Mouse (Mus musculus) G1E (cell line): ENCODE results near the gene Nsf. TPM values are rescaled to one million over a fixed set of nuclear protein-coding genes. Genes with fewer than 3 reads are reported as not detected.
"Not testable (repeated sequence)": the region's sequence is repeated elsewhere in the genome, so short reads cannot be mapped to it uniquely, and the experiment has no call there.

Experiments used
- ATAC-seq: 2 replicates; pipeline ENCODE4 v1.8.0; 2016; ENCODE audit warnings: mild to moderate bottlenecking; ENCODE audit not compliant: insufficient number of reproducible peaks, poor library complexity, low FRiP score, severe bottlenecking; ENCODE audit errors: extremely low read depth
- DNase-seq: peaks from one replicate; pipeline ENCODE4 v3.0.0; 2012; ENCODE audit warnings: low spot score
- H3K27me3 ChIP-seq: 2 replicates; pipeline ENCODE4 v1.6.1; 2012; ENCODE audit warnings: mild to moderate bottlenecking, low read length, inconsistent platforms; ENCODE audit not compliant: insufficient read depth
- H3K36me3 ChIP-seq: replicated peaks from 2 replicates; pipeline ENCODE3; 2012; ENCODE audit warnings: mild to moderate bottlenecking, inconsistent platforms
- H3K4me1 ChIP-seq: 2 replicates; pipeline ENCODE4 v1.6.1; 2012; ENCODE audit warnings: low read depth, low read length, inconsistent platforms, mixed read lengths; ENCODE audit not compliant: insufficient read depth
- H3K4me3 ChIP-seq: 2 replicates; pipeline ENCODE4 v1.5.1; 2012; ENCODE audit warnings: low read depth, mild to moderate bottlenecking, inconsistent platforms, low read length, moderate library complexity, mixed read lengths
- H3K9me3 ChIP-seq: replicated peaks from 2 replicates; pipeline ENCODE4 v1.6.1; 2012; ENCODE audit warnings: inconsistent platforms
- CTCF ChIP-seq: IDR thresholded peaks from 2 replicates; pipeline ENCODE4 v1.5.1; 2012; ENCODE audit warnings: low read depth, low read length, inconsistent platforms, mixed read lengths
- GATA1 ChIP-seq: IDR thresholded peaks from 2 replicates; pipeline ENCODE4 v1.6.1; 2012; ENCODE audit warnings: borderline replicate concordance, low read length, inconsistent platforms, mixed read lengths
- GATA2 ChIP-seq: IDR thresholded peaks from 2 replicates; pipeline ENCODE4 v1.6.1; 2012; ENCODE audit warnings: low read depth, low read length, inconsistent platforms, borderline replicate concordance
- POLR2AphosphoS5 ChIP-seq: IDR thresholded peaks from 2 replicates; pipeline ENCODE4 v1.6.1; 2012; ENCODE audit warnings: low read depth, low read length, inconsistent platforms; ENCODE audit not compliant: insufficient replicate concordance
- TAL1 ChIP-seq: conservative IDR thresholded peaks from 2 replicates; pipeline ENCODE4 v1.6.1; 2012; ENCODE audit warnings: low read depth, low read length, inconsistent platforms, mixed read lengths
- polyA plus RNA-seq: library from polyadenylated mRNA; stranded (reverse); fragments of >175 nt; gene quantifications from 2 replicates; pipeline ENCODE4 v1.2.3, GENCODE M21; 2012
- total RNA-seq, 2 experiments: library from RNA; stranded (forward) in 1 of 2; stranded (reverse) in 1 of 2; fragments of 200-1000 nt in 1 of 2; fragments of >200 nt in 1 of 2; fragmentation: Nextera tagmentation in 1 of 2; gene quantifications; 2 replicates each; pipeline ENCODE4 v1.2.3; 2014 to 2017

Gene Nsf
- total and polyA plus RNA-seq, 3 experiments: 4.1 to 49.6 (median 47.3) TPM

DNA sequence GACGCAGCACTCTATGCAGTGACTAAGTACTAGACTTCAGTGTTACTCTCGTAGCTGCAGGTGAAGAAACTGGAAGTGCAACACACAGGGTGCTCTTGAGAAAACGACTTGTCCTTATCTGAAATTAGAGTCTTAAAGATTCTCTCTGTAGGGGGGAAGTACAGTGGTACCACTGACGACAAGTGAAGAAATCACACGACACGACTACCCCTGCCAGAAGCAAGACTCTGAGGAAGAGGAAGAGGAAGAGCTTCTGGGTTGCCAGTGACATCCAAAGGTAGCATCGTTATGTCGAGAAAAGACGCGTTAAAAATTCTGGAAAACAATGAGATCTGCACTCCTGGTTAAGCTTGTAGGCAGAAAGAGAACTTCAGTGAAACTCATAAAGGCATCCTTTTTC is 70.1 kb downstream of the Nsf start:
- TF ChIP-seq GATA1 (no peak), CTCF (no peak), GATA2 (no peak), TAL1 (no peak), POLR2AphosphoS5 (no peak)
- Histone ChIP-seq H3K4me3 (no peak overlapping the region), H3K27me3 (no peaks in the 10 kb centered on the region), H3K4me1 (peaks cover 8% of the 10 kb centered on the region; the same call in 1 of the 2 replicates), H3K36me3 (peaks cover 80% of the 10 kb centered on the region), H3K9me3 (no peaks in the 10 kb centered on the region)
- ATAC-seq (no peak), DNase-seq (no peak)

DNA sequence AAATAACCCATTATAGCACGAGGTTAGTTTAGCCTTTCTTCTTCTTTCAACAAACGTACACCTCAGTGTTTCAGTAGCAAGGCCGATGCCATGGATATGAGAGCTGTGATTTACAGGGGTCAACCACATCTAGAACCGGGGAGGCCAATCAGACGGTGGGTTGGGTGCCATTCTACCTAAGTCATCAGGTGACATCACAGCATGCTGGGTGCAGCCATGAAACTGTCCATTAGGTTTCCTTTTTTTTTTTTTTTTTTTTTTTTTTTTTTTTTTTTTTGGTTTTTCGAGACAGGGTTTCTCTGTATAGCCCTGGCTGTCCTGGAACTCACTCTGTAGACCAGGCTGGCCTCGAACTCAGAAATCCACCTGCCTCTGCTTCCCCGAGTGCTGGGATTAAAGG is 74.4 kb downstream of the Nsf start:
- not testable (repeated sequence) for H3K4me3 ChIP-seq, H3K9me3 ChIP-seq, ATAC-seq, DNase-seq, H3K4me1 ChIP-seq, H3K27me3 ChIP-seq
- peaks cover 68% of the 10 kb centered on the region for H3K36me3 ChIP-seq

DNA sequence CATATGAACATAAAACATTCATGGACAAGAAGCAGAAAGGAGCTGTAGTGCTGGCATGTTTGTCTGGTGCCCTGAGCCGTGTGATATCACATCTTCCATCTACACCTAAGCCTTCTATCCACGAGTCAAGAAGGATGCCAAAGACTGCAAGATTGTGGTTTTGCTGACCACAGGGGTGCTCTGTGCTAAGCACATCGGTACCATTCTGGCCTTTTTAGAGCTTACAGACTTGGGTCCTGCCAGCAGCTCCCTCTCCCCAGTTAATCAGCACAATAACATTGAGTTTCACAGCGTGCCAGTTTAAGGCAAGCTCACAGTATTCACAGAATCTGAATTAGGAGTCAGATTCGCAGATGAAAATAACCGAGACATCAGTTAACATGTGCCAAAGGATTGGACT is 75.4 kb downstream of the Nsf start:
- Histone ChIP-seq H3K27me3 (no peaks in the 10 kb centered on the region), H3K9me3 (no peaks in the 10 kb centered on the region), H3K4me1 (no peaks in the 10 kb centered on the region), H3K4me3 (no peak overlapping the region), H3K36me3 (peaks cover 63% of the 10 kb centered on the region)
- no peak for ATAC-seq
- no peak for DNase-seq
- TF ChIP-seq TAL1: no peak
- no peak for TF ChIP-seq GATA2

GRCm38 (mm10) chr11:103870352-103870751 is 83.5 kb downstream of the Nsf start:
- no peak for ATAC-seq
- Histone ChIP-seq H3K9me3 (no peaks in the 10 kb centered on the region), H3K36me3 (peaks cover 73% of the 10 kb centered on the region), H3K27me3 (no peaks in the 10 kb centered on the region), H3K4me1 (no peaks in the 10 kb centered on the region), H3K4me3 (no peak overlapping the region)
- no peak for DNase-seq
- TF ChIP-seq POLR2AphosphoS5: no peak
- TF ChIP-seq TAL1: no peak
- TF ChIP-seq CTCF: no peak
- no peak for TF ChIP-seq GATA2
- TF ChIP-seq GATA1: no peak

DNA sequence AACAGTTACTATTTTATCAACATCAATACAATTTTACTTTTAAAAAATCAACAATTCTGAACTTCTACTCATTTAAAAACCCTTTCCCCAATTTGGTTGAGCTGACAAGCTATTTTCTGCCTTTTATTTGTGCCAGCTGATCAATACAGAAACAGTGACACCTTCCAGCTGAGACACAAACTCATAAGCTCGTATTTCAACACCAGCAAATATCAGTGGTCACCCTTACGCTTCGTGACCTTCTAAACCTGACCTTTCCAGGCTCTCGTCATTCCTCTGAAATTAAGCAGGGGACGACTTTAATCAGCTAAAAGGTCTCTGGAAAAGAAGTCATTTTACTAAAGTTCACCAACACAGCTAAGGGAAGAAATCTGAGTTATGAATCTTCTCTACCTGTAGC is 86.2 kb downstream of the Nsf start:
- DNase-seq: no peak
- Histone ChIP-seq H3K36me3 (peaks cover 72% of the 10 kb centered on the region), H3K4me3 (no peak overlapping the region), H3K4me1 (no peaks in the 10 kb centered on the region), H3K9me3 (no peaks in the 10 kb centered on the region), H3K27me3 (no peaks in the 10 kb centered on the region)
- ATAC-seq: no peak
- TF ChIP-seq GATA2 (no peak), TAL1 (no peak), CTCF (no peak), POLR2AphosphoS5 (no peak), GATA1 (no peak)

DNA sequence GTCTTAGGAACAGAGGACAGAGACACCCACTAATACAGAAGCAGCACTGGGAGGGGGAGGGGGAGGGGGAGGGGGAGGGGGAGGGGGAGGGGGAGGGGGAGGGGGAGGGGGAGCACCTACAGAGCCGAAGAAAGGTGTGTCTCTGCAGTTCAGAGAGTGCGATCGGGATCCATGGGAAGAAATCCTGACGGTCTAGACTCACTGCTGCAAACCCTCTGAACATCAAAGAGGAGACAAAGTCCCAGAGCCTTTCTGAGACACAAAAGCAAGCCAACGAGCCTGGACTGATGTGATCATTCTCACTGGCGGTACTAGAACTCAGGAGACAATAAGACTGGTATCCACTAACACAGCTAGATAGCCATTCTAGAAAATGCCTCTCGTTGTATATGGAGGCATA is 88.5 kb downstream of the Nsf start:
- Histone ChIP-seq H3K27me3 (no peaks in the 10 kb centered on the region), H3K4me1 (no peaks in the 10 kb centered on the region), H3K36me3 (peaks cover 69% of the 10 kb centered on the region), H3K9me3 (no peaks in the 10 kb centered on the region), H3K4me3 (no peak overlapping the region)
- DNase-seq (no peak), ATAC-seq (no peak)
- no peak for TF ChIP-seq POLR2AphosphoS5
- no peak for TF ChIP-seq TAL1
- no peak for TF ChIP-seq CTCF
- TF ChIP-seq GATA2: no peak
- no peak for TF ChIP-seq GATA1

DNA sequence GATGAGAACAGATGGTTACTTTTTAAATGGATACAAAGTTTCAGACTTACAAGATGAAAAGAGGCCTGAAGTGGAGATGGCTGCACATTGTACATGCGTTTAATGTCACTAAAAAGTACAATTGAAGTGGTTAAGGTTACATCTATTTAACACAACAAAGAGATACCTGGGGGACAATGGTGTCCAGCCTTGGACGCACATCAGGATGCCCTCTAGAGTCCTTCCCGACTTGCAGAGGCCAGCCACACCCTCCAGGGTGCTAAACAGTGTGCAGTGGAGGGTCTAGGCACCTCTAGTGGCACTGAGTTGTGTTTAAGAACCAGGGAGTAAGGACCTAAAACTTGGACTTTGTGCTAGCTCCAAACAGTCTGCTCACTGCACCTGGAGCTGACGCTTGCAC is 89.4 kb downstream of the Nsf start:
- H3K4me3 ChIP-seq: no peak overlapping the region
- H3K27me3 ChIP-seq: no peaks in the 10 kb centered on the region
- DNase-seq (no peak), ATAC-seq (no peak)
- TF ChIP-seq POLR2AphosphoS5: no peak
- TF ChIP-seq GATA1: no peak
- TF ChIP-seq TAL1: no peak
- no peak for TF ChIP-seq CTCF
- TF ChIP-seq GATA2: no peak
- no peaks in the 10 kb centered on the region for H3K9me3 ChIP-seq
- no peaks in the 10 kb centered on the region for H3K4me1 ChIP-seq
- H3K36me3 ChIP-seq: peaks cover 69% of the 10 kb centered on the region
